Mouse (Mus musculus) heart, postnatal 0 days (tissue): ENCODE measurements around the gene Kcnk12. TPM values are rescaled to one million over a fixed set of nuclear protein-coding genes. Genes with fewer than 3 reads are reported as not detected.
A peak's percentile ranks its signal among the peaks of the same experiment; 100 is the strongest.

Source experiments
- ATAC-seq: fragments of 200-750 bp; cut with Nextera tagmentation; 2 replicates; pipeline ENCODE4 v1.8.0; 2017; ENCODE audit warnings: low read depth, moderate number of reproducible peaks, moderate library complexity; ENCODE audit not compliant: insufficient read depth
- DNase-seq: peaks from one replicate; pipeline ENCODE4 v3.0.0-alpha.2; 2016; ENCODE audit warnings: low spot score
- H3K27ac ChIP-seq: fragments of 300-500 bp; sonication (generic); 2 replicates; pipeline ENCODE4 v1.5.1; 2014; ENCODE audit warnings: low read depth, mild to moderate bottlenecking
- H3K27me3 ChIP-seq: fragments of 300-500 bp; sonication (generic); 2 replicates; pipeline ENCODE4 v1.6.1; 2014; ENCODE audit warnings: low read length, mixed read lengths; ENCODE audit not compliant: control insufficient read depth, insufficient read depth
- H3K36me3 ChIP-seq: fragments of 300-500 bp; sonication (generic); replicated peaks from 2 replicates; pipeline ENCODE4 v1.6.1; 2014; ENCODE audit warnings: low read length, mixed read lengths; ENCODE audit not compliant: control insufficient read depth, insufficient read depth
- H3K4me1 ChIP-seq: fragments of 300-500 bp; sonication (generic); 2 replicates; pipeline ENCODE4 v1.6.1; 2014; ENCODE audit warnings: antibody characterized with exemption; ENCODE audit not compliant: control insufficient read depth, insufficient read depth
- H3K4me2 ChIP-seq: fragments of 300-500 bp; sonication (generic); 2 replicates; pipeline ENCODE4 v1.6.1; 2014; ENCODE audit warnings: low read depth, mild to moderate bottlenecking, low read length, moderate library complexity
- H3K4me3 ChIP-seq: fragments of 300-500 bp; sonication (generic); 2 replicates; pipeline ENCODE4 v1.5.1; 2014; ENCODE audit warnings: low read depth, low read length
- H3K9ac ChIP-seq: fragments of 300-500 bp; sonication (generic); replicated peaks from 2 replicates; pipeline ENCODE4 v1.6.1; 2014; ENCODE audit warnings: low read depth, low read length, mixed read lengths
- H3K9me3 ChIP-seq: fragments of 300-500 bp; sonication (generic); replicated peaks from 2 replicates; pipeline ENCODE4 v1.6.1; 2016; ENCODE audit warnings: low read length; ENCODE audit not compliant: control insufficient read depth
- CTCF ChIP-seq: IDR thresholded peaks from 2 replicates; pipeline ENCODE4 v1.5.1; 2016; ENCODE audit warnings: antibody characterized with exemption, control low read depth, low read depth
- EP300 ChIP-seq: IDR thresholded peaks from 2 replicates; pipeline ENCODE4 v1.6.1; 2016; ENCODE audit warnings: antibody characterized with exemption, low read depth
- WGBS: fragments of 180-500 bp; shearing (Covaris S2); extraction: QIAGEN DNeasy Blood & Tissue Kit; methylation state at CpG from one replicate; pipeline ENCODE4 v1.1.7; 2014; 5-methylcytosine and 5-hydroxymethylcytosine counted together
- polyA plus RNA-seq: library from polyadenylated mRNA; unstranded; fragments of >200 nt; fragmentation: Nextera tagmentation; extraction: Ambion mirVana; gene quantifications from 2 replicates; pipeline ENCODE4 v1.2.1, GENCODE M21; 2015
- total RNA-seq: library from RNA; depleted of rRNA; stranded (reverse); fragments of >200 nt; gene quantifications from 2 replicates; pipeline ENCODE4 v1.2.3, GENCODE M21; 2014; ENCODE audit warnings: low replicate concordance

Kcnk12 gene
- total and polyA plus RNA-seq, 2 experiments from 2014 or later: not detected

GRCm38 (mm10) chr17:87745926-87746888 is 51.6 kb downstream of the Kcnk12 start:
- WGBS: 2% methylated on average over 101 of the region's 101 CpGs
- ATAC-seq (peak; percentile 44; the same call in 1 of the 2 replicates), DNase-seq (no peak)
- Histone ChIP-seq H3K36me3 (no peaks in the 10 kb centered on the region), H3K4me3 (peak overlapping the region; percentile 62), H3K4me2 (peak overlapping the region; percentile 87), H3K27ac (no peak overlapping the region), H3K9ac (no peak overlapping the region), H3K27me3 (peaks cover 55% of the 10 kb centered on the region), H3K9me3 (no peaks in the 10 kb centered on the region), H3K4me1 (peaks cover 4% of the 10 kb centered on the region; the same call in 1 of the 2 replicates)
- TF ChIP-seq EP300 (no peak), CTCF (no peak)

GRCm38 (mm10) chr17:87744985-87745925 is 52.5 kb downstream of the Kcnk12 start:
- no peak for TF ChIP-seq CTCF
- H3K36me3 ChIP-seq: no peaks in the 10 kb centered on the region
- H3K4me2 ChIP-seq: peak overlapping the region; percentile 87
- peaks cover 4% of the 10 kb centered on the region; the same call in 1 of the 2 replicates for H3K4me1 ChIP-seq
- no peak overlapping the region for H3K27ac ChIP-seq
- H3K9ac ChIP-seq: no peak overlapping the region
- peaks cover 55% of the 10 kb centered on the region for H3K27me3 ChIP-seq
- peak overlapping the region; percentile 62 for H3K4me3 ChIP-seq
- DNase-seq: no peak
- 10% methylated on average over 32 of the region's 32 CpGs for WGBS
- H3K9me3 ChIP-seq: no peaks in the 10 kb centered on the region
- ATAC-seq: no peak

DNA sequence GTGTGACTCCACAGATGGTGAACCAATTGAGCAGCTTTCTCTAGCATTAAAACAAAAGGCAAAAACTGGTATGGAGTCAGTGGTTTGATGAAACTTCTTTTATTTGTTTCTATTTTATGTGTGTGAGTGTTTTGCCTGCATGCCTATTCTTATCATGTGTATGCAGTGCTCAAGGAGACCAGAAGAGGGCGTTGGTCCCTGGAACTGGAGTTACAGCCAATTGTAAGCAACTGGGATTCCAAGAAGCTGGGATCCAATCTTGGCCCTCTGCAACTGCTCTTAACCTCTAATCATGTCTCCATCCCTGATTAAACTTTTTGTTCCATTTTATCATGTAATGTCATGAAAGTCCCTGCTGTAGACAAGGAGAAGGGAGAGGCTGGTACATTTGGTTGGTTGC is 58.0 kb downstream of the Kcnk12 start:
- Histone ChIP-seq H3K9ac (no peak overlapping the region), H3K4me1 (no peaks in the 10 kb centered on the region), H3K27ac (no peak overlapping the region), H3K9me3 (no peaks in the 10 kb centered on the region), H3K27me3 (peaks cover 20% of the 10 kb centered on the region), H3K36me3 (no peaks in the 10 kb centered on the region), H3K4me2 (no peak overlapping the region), H3K4me3 (no peak overlapping the region)
- ATAC-seq (no peak), DNase-seq (no peak)
- 23% methylated on average over 1 of the region's 1 CpGs for WGBS
- no peak for TF ChIP-seq EP300
- no peak for TF ChIP-seq CTCF

DNA sequence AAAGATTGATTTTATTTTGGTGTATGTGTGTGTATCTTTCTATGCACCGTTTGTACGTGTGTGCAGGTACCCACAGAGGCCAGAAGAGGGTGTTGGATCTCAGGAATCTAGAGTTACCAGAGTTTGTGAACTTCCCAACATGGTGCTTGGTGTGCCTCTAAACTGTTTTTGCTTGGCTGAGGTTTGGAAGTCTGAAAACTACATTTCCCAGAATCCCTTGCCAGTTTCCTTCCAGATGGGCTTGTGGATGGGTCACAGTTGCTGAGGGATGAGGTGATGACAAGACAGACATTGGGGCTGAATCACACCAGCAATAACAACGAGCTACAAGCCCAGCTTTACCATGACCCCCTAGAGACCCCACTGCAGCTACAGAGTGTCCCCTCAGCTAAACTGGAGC is 60.6 kb downstream of the Kcnk12 start:
- no peak for ATAC-seq
- Histone ChIP-seq H3K4me3 (no peak overlapping the region), H3K36me3 (no peaks in the 10 kb centered on the region), H3K27me3 (no peaks in the 10 kb centered on the region), H3K27ac (no peak overlapping the region), H3K9me3 (no peaks in the 10 kb centered on the region), H3K4me1 (no peaks in the 10 kb centered on the region), H3K4me2 (no peak overlapping the region), H3K9ac (no peak overlapping the region)
- TF ChIP-seq EP300 (no peak), CTCF (no peak)
- no peak for DNase-seq
- 73% methylated on average over 3 of the region's 3 CpGs for WGBS

DNA sequence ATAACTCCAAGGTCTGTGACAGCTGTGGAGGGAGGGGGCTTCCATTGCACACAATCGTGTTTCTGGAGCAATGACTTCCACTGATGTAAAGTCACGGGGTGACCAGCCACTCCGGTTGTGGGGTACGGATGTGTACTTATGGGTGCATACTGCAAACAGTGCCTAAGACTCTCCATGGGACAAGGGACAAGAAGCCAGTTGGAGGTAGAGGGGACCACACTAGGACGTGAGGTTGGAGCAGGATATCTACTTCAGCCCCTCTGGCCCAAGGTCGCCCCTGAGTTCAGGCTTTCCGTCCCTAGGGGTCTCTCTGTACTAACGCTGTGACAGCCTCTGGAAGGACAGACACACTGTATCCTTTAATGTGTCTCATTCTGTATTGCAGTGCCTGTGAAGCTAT is 63.3 kb downstream of the Kcnk12 start:
- no peak for TF ChIP-seq EP300
- no peak for TF ChIP-seq CTCF
- ATAC-seq: no peak

More for the DNA sequence above, 63.3 kb downstream of the Kcnk12 start:
- Histone ChIP-seq H3K9me3 (no peaks in the 10 kb centered on the region; the same call in 1 of the 2 replicates), H3K4me1 (no peaks in the 10 kb centered on the region), H3K4me2 (no peak overlapping the region), H3K36me3 (no peaks in the 10 kb centered on the region), H3K4me3 (no peak overlapping the region), H3K9ac (no peak overlapping the region), H3K27me3 (no peaks in the 10 kb centered on the region), H3K27ac (no peak overlapping the region)
- DNase-seq: no peak
- WGBS: 81% methylated on average over 8 of the region's 8 CpGs
